Mouse (Mus musculus): ENCODE measurements around the gene Gtpbp8.

- TF ChIP-seq GATA1 (IDR thresholded peaks at IDR 0.05; ENCODE audit: low read length) (no peak), TAL1 (IDR thresholded peaks at IDR 0.05; ENCODE audit: low read length) (no peak)
These were observed 695 bp downstream of the Gtpbp8 start for GRCm38 (mm10) chr16:44745471-44745865.
